Mouse (Mus musculus) right cerebral cortex, postnatal 14 days (tissue): ENCODE measurements at regions not wholly inside any gene's neighbourhood (a gene's known extent, or its start where the extent isn't known, plus 50 kb on each side); places are given as distances from the start of the nearest gene placed in this dataset.

ENCODE experiments used
- DNase-seq: peaks from one replicate; pipeline ENCODE4 v3.0.0; 2022

DNA sequence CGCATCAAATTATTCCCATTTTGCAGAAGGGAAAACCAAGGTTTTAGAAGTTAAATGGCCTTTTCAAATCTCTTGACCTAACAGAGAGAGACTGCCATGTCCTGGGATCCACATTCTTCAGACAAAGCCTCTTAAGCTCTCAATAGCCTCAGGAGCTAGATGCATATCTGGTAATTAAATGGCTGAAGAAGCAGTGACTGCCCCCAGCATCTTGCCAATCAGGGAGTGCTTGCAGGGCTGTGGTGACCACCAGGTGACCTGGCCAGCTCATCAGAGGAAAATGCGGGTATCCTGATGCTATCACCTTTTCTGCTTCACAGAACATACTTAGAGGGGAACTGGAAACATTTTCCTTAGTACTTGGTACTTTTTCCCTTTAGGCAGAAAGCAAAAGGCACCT, 227.2 kb downstream of the Wdr11 start:
- no peak for DNase-seq

DNA sequence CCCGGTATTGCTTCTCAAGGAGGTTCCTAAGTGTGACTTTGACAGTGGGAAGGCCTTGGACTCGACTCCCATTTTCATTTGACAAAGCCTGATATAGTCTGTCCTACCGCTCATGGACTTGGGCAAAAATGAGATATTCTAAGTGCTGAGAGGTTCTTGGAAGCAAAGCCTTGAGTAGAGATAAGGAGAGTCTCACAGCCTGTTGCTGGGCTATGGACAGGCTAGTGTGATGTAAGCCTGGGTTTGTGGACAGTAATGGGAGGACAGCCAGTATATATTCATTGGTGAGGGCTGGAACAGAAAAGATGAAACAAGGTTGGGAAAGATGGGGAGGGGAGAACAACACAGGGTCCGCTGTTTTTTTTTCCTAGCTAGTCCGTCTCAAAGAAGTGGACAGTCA, 228.0 kb downstream of the Wdr11 start:
- no peak for DNase-seq

DNA sequence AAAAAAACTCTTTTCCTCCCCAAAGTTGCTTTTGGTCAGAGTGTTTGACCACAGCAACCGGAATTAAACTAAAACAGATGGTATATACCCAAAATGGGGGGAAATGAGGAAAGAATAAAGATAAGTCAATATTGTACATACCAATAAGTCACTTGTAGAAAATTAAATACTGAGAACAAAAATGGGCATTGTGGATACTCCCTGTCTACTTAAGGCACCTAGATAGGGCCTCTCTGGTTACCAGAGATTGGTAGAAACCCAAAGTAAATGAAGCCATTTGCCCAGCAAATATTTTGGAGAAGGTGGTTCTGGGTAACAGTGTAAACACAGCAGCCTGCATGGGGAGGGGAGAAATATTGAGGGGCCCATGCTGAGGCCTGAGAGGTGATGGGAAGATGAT, 237.3 kb downstream of the Wdr11 start:
- DNase-seq, result no peak

DNA sequence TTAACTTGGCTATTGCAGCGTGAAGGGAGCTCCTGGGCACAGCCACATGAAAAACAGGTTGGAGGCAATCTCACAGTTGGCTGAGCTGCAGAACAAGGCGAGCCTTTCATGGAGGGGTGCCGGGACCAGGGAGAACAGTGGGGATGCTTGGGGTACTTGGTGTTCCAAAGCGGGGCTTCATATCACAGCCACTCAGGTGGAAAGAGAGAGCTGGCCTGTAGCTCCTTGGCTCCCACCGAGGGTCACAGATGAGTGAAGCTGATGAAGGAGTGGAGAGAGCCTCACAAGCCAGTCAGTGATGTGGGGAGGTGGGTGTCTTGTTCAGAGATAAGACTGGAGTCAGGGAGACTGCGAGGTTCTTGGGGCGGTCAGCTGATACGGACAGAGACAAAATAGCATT, 241.2 kb downstream of the Wdr11 start:
- DNase-seq, result no peak

DNA sequence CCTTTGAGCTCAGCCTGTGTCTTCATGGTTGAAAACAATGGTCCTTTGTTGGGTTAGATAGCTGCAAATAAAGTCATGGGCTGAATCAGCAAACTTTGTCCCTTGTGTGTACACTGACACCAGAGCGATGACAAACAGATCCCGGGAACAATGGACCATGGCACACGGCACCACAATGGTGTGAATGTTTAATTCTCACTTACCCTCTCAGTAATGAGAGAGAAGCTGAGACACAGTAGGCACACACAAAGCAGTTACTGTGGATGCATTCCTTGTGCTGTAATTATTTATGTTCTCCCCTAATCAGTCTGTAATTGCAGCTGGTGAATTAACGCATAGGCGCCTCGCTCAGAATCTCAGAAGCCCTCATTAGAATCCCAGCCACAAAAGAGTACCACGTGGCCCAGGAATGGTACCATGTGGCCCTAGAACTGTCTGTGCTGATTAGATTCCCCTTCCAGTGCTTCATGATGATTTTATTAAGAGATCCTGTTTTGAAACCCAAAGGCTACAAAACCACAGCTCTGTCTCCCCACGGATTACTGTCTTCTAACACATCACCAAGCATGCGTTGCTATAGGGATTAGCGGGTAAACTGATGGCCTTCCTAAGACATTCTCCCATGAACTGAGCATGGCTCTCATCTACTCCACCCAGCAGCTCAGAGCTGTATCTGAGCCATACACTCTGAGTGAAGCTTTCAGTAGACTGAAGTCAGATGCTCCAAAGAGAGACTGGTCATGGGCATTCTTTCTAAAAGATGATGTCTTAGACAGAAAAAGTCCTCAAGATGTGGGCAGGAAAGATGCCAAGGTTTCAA, 250.8 kb downstream of the Wdr11 start:
- no peak for DNase-seq

DNA sequence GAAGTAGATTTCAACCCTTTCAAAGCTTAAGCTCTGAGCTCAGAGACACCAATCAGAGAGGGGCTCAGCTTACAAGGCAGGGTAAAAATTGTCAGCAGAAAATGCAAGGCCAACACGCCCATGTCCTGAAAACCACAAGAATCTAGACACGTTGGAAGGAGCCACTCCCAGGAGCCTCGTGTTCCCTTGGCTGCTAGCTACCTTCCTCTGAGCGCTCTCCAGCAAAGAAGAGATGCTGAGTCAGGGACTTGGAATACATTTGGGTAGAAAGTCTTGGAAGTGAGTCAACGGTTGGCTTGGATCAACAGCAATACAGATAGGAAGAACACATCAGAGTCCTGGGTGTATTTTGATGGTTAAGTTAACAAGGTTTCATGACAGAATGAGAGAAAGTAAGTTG, 255.5 kb downstream of the Wdr11 start:
- DNase-seq, result no peak

DNA sequence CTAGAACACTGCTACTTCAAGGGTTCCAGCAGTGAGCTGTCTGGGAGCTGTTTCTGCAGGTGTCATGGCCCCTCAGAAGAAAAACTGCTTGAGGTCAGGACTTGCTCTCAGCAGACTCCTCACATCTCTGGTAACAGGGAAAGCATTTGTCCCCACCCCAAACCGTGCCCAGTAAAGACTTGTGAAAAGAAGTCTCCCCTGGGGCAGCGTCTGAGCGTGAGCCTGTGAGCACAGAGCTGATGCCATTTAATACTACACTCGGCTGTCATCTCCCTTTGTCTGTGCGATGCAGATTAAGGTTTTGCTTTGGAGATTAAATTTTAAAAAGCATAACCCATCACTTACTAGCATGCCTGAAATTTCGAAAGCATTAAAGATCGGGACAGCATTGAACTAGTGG, 261.9 kb downstream of the Wdr11 start:
- DNase-seq, result no peak

DNA sequence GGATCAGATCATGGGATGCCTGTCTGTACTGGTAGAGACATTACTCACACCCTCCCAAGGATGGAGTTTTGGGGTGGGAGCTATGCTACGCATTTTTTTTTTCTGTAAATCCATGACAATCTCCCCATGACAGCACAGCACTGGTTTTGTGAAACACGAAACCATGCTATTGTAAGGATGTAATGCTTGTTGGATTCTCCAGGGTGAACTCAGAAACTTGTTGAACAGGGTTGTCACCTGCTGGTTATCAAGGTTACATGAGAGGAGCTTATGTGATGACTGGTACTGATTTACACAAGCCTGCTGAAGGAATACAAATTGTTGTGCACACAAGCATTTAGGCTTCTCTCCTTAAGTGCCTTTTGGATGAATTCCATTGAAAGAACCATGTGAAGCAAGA, 263.3 kb downstream of the Wdr11 start:
- no peak for DNase-seq

DNA sequence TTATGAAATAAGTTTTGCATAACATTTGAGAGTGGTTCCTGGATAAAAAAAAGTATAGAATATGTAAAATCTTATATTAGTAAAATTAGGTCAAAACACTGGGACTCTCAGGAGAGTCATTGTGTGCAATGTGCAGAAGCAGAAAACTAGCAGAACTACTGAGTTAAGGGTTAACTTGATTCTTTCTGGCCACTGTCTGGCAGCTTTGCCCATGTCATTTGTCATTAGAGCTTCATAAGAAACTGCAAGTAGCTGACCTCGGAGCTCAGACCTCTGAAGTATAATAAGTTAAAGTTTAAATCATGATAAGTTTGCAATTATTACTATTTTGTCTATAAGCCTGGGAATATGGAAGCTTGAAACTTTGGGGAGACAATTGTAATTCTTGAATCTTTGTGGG, 271.3 kb downstream of the Wdr11 start:
- no peak for DNase-seq

DNA sequence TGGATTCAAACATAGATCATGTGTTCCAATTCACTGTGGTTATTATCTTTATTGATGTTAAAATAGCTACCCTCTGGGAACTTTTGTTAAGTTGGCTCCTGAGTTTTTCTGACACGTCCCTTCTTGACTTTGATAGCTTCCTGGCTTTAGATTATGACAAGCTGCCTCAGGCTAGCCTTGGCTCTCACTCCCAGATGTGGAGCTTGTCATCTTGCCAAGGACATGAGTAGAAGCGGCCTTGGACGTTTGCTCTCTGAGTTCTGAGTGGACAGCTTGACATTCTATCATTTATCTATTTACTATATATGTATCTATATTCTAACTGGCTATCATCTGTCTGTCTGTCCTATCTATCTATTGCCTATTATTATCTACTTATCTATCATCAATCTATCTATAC, 273.9 kb downstream of the Wdr11 start:
- DNase-seq, result no peak

DNA sequence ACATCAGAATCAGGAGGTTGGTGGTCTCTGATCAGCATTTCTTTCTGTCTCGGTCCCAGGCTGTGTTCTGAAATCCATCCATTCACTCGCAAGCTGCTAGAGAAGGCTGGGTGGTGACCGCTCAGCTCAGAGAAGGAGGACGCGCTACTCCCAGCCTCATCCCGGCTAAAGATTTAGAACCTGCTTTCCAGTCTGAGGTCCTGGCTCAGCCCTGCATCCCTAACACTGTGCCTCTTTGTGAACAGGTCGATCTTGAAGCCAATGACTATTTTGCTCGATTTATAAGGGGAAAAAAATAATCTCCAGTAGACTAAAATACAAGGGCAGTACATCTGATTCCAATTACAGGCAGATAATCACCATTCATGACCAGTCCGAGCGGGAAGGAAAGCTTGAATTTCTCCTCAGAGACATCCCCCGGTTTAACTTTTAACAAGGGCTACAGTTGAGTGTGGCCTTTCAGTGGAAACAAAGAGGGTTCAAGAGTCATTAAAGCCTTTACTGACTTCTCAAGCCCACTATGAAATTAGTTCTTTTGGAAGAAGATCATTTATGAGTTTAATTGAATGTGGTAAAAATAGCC, 280.6 kb downstream of the Wdr11 start:
- no peak for DNase-seq

DNA sequence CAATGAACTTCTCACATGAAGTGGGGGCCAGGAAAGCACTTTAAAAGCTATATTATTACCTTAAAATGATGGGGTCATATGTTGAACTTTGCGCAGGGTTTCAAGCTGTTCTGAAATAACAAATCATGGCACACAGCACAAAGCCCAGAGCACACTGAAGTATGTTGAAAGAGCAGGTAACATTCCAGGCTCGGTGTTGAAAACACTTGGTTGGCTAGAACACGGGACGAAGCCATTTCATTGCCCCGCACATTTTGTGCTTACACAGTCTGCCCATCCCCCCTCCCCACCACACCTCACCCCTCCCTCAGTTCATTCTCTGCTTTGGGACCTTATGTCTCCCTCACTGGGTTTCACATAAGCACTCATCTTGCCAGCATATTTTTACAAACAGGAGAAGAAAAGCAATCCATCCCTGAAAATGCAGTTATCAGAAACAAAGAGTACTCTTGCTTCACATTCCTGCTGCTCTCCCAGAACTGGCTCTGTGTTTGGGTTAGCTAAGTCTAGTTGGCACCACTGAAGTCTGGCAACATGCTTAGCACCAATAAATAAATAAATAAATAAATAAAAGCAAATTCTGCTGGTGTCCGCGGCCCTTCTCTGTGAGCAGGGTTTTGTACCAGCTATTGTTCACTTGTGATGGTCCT, 284.7 kb downstream of the Wdr11 start:
- no peak for DNase-seq

DNA sequence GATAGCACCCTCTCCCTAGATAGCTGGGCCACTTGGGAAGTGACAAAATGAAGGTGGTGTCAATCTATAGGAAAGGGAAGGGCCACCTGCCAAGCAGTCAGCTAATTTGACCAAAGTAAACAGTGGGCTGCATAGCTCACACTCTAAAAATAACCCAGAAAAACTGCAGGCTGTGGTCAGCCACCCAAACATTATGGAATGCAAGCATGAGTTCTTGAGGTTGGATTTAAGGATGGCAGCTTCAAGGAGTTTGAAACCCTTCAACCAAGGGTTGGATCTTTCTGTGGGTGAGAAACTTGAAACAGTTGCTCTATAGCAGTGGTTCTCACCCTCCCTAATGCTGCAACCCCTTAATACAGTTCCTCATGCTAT, 285.2 kb downstream of the Wdr11 start:
- no peak for DNase-seq

DNA sequence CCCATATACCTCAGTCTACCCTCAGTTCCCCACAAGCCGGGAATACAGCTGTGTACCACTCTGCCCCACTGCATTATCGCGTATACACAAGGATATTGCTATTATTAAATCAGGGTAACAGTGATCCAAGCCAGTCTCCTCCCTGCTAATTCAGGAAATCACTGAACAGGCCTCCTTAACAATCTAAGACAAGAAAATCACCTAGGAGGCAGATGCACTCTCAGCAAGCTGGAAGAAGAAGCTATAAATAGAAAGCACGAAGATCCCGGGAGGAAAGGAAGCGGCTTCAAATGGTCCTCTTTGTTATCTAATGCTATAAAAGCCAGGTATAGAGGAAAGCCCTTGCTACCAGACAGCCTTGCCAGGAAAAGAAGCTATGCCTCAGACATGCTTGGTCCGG, 304.6 kb downstream of the Wdr11 start:
- DNase-seq, result no peak

DNA sequence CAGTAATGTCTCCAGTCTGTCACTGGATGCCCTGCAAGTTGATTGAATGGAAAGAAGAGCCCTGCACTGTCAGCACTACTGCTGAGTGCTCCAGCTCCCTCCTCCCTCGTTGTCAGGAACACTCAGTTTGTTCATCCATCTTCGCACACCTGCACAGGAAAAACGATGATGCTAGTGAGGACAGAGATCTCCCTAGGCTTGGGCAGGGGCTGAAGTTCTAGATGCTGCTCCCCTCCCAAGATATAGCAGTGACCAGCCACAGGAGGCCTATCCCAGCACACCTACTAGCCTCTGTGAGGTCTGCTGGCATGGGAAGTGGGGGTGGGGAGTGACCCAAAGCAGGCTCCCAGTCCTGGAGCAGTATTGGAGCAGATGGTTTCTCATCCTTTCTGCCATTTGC, 305.8 kb downstream of the Wdr11 start:
- DNase-seq, result no peak

DNA sequence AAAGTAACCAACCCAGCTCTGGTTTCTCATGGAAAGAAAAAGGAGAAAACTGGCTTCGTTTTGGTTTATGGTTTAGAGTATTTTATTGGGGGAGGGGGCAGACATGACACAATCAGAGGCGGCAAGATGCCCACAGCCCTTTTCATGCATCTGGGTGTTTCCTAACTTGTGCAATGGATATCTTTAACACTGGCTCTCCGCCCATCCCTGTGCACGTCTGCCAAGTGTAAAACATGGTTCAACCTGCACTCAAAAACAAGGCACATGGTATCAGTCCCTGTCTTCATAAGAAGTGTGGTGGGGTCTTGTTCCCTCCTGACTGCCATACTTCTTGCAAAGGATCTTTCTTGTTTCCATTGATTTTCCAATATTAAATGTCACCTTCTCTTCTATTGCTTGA, 310.6 kb downstream of the Wdr11 start:
- DNase-seq, result no peak

DNA sequence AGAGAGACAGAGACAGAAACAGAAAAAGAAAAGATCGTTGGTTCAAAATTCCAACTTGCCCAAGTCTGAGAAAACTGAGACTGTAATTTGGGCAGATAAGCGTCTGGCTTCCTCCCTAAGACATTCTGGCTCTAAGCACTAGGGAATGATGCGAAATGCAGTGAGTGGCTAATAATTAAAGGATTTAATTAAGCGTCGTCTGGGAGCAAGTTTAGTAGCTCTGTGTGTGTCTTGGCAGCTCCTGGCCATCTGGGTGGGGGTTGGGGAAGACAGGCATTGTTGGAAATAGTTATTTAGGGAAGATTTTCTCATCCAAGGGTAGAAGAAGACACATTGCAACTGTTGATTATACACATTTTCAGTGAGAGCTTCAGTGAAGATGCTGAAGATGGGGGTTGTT, 311.5 kb downstream of the Wdr11 start:
- no peak for DNase-seq

DNA sequence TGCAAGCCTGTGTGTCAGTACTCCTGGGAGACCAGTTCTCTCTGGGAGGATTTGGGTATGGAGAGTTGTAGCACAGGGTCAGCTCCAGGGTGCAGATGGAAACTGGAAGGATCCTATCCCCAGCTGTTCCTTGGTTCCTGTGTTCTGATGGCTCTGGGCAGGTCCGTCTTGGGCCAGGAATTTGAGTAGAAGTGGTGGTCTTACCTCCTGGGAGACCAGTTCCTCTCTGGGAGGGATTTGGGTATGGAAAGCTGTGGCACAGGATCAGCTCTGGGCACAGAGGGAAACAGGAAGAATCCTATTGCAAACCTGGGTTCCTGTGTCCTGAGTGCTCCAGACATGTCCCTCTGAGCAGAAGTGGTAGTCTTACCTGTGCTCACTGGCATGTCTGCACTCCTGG, 314.5 kb downstream of the Wdr11 start:
- DNase-seq, result no peak

DNA sequence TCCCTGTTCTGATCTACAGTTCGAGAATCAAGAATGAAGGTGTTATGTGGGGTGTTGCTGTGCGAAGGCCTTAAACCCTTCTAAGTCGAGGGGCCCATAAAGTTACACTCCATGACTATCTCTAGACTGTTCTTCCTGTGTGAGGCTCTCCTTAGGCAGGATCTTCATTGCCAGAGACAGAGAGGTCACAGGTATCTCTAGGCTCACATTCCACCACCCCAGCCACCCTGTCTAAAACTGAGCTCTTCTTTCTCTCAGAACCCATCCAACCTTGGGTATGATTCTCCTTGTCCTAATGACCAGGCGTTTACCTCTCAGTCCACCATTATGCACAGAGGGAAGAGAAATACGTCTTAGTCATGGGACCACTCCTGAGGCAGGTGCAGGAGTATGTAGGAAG, 317.2 kb downstream of the Wdr11 start:
- no peak for DNase-seq

DNA sequence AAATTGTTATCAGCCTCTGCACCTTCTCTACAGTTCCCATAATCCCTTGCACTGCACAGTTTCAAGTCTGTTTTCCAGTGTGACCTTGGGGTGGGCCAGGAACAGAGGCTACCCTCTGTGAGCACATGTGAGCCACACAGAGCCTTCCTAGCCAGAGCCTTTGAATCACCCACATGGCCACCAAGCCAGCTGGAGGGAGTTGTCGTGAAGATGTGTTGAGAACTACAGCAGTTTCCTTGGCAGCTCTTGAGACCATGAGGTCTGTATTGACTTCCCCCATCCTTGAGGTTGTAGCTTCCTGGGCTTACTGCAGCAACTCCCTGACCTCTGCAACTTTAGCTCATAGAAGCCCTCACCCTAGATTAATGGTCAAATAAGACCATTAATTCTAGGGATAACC, 318.1 kb downstream of the Wdr11 start:
- DNase-seq, result no peak

DNA sequence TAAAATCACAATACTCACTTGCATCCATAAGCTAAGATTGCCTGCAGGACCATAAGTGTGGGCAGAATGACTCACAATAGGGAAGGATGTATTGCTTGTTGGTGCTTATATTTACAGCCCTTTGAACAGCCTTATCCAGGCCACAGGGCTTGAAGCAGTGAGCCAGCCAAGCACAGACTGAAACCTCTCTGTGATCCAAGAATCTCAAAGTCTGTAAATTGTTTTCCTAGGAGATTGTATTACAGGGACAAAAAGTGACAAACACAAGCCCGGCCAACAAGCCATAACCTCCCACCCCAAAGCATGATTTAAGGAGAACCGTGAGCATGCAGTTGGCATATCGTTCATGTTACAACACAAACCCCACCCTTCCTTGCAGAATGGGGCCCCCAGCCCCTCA, 319.2 kb downstream of the Wdr11 start:
- no peak for DNase-seq

DNA sequence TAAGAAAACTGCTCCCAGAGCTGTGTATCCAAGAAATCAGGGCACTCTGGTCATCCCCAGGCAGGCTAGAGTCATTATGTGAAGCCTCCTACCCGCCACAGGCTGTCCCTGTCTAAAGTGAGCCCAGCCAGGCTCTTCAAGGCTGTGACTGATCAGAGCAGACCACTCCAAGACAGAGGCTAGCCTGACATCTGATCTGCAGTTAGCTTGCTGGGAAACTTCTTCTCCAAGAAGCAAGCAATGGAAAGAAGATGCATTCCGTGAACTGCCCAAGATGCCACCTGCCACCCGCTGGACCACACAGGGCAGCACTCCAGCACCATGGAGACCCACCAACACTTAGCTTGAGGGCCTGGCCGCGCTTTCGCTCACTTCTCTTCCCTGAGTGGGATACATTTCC, 323.2 kb downstream of the Wdr11 start:
- no peak for DNase-seq

DNA sequence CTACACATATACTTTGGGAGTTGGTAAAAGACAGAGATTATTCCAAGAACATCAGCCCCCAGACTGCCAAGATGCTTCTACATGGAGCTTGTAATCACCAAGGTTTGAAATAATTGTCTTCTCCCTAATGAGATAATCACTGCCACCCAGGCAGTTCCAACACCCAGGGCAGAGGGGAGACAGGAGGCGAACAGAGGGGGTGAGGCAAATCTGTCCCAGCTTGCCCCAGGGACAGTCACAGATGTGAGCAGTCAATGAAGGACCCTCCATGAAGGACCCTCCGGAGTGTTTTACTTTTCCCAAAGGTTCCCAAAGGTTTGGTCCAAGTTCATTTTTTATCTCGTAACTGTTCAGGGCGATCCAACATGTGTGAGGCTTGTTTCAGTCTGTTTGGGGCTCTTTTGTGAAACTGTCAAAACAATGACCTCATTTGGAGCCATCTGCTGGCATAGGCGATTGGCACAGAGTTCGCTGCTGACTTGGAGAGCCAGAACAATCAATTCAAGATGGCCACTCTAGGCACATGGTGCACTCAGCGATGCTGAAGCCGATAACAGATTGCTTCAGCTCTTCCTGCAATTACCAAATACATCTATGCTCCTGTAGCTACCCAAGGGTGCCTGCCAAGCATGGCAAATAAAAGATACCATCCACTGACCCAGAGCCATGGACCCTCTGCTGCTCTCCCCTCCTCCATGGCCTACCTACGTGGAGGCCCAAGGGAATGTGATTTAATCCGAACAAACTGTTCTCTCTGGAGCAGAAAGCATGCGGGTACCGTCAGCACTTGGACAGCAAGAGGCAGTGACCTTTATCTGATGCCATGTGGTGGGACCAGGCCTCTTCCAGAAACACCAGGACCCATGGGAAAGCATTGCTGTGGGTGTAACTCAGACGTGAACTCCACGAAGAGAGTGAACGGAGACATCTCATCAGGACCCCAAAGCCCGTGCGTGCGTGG, 326.9 kb downstream of the Wdr11 start:
- DNase-seq, result no peak
